Mouse (Mus musculus): ENCODE results near the gene Retreg2. TPM values are rescaled to one million over a fixed set of nuclear protein-coding genes. Genes with fewer than 3 reads are reported as not detected.

Retreg2 gene
- 227 and 233 TPM in 2 replicates for polyA plus RNA-seq (2012; rRNA removed)

- TF ChIP-seq POLR2A (IDR thresholded peaks at IDR 0.05; ENCODE audit: extremely low read depth, insufficient read depth, low read length) (peak; percentile 88), CTCF (IDR thresholded peaks at IDR 0.05; ENCODE audit: extremely low read depth, insufficient read depth, low read length) (peak; percentile 28; the same call in 1 of the 2 replicates)
- Histone ChIP-seq H3K27ac (ENCODE audit: insufficient read depth, low read length) (peak within 1 kb of the TSS; percentile 99), H3K4me3 (ENCODE audit: insufficient read depth, low read length) (peak within 1 kb of the TSS; percentile 75), H3K4me1 (ENCODE audit: control insufficient read depth, insufficient read depth, low read length) (no peaks in the 10 kb centered on the region)
Measured at GRCm38 (mm10) chr1:75142301-75143261, at the start of gene Retreg2, which contains the start of gene Cnppd1. TSS of gene Retreg2 (plus strand) at chr1:75142778. TSS of gene Cnppd1 (minus strand) at chr1:75142711.

- TF ChIP-seq CTCF (IDR thresholded peaks at IDR 0.05; ENCODE audit: extremely low read depth, insufficient read depth, low read length): no peak
- Histone ChIP-seq H3K4me3 (ENCODE audit: insufficient read depth, low read length) (no peak overlapping the region), H3K27ac (ENCODE audit: insufficient read depth, low read length) (no peak overlapping the region), H3K4me1 (ENCODE audit: control insufficient read depth, insufficient read depth, low read length) (peaks cover 1% of the 10 kb centered on the region; the same call in 1 of the 2 replicates)
Measured at GRCm38 (mm10) chr1:75122211-75122610, 20.4 kb upstream of the Retreg2 start.

GRCm38 (mm10) chr1:75124346-75125321 lies 17.9 kb upstream of the Retreg2 start, which contains the start of gene Nhej1:
TSS of gene Nhej1 (minus strand) at chr1:75125200.
- Histone ChIP-seq H3K4me3 (ENCODE audit: insufficient read depth, low read length) (peak within 1 kb of the TSS; percentile 75), H3K4me1 (ENCODE audit: control insufficient read depth, insufficient read depth, low read length) (peaks cover 1% of the 10 kb centered on the region; the same call in 1 of the 2 replicates), H3K27ac (ENCODE audit: insufficient read depth, low read length) (peak within 1 kb of the TSS; percentile 96)
- peak; percentile 62 for TF ChIP-seq CTCF (IDR thresholded peaks at IDR 0.05; ENCODE audit: extremely low read depth, insufficient read depth, low read length)
- TF ChIP-seq POLR2A (IDR thresholded peaks at IDR 0.05; ENCODE audit: extremely low read depth, insufficient read depth, low read length): peak; percentile 76; the same call in 1 of the 2 replicates

GRCm38 (mm10) chr1:75125418-75125817 lies 17.2 kb upstream of the Retreg2 start:
- peak overlapping the region; percentile 75 for H3K4me3 ChIP-seq (ENCODE audit: insufficient read depth, low read length)
- H3K27ac ChIP-seq (ENCODE audit: insufficient read depth, low read length): 0 out of 2 replicates have a peak overlapping the region, but pooled peaks have one; percentile 28
- H3K4me1 ChIP-seq (ENCODE audit: control insufficient read depth, insufficient read depth, low read length): peaks cover 1% of the 10 kb centered on the region; the same call in 1 of the 2 replicates
- TF ChIP-seq POLR2A (IDR thresholded peaks at IDR 0.05; ENCODE audit: extremely low read depth, insufficient read depth, low read length): no peak
- no peak for TF ChIP-seq CTCF (IDR thresholded peaks at IDR 0.05; ENCODE audit: extremely low read depth, insufficient read depth, low read length)

GRCm38 (mm10) chr1:75128641-75129040 lies 13.9 kb upstream of the Retreg2 start:
- Histone ChIP-seq H3K4me1 (ENCODE audit: control insufficient read depth, insufficient read depth, low read length) (peaks cover 1% of the 10 kb centered on the region; the same call in 1 of the 2 replicates), H3K27ac (ENCODE audit: insufficient read depth, low read length) (no peak overlapping the region), H3K4me3 (ENCODE audit: insufficient read depth, low read length) (no peak overlapping the region)
- TF ChIP-seq POLR2A (IDR thresholded peaks at IDR 0.05; ENCODE audit: extremely low read depth, insufficient read depth, low read length): no peak
- no peak for TF ChIP-seq CTCF (IDR thresholded peaks at IDR 0.05; ENCODE audit: extremely low read depth, insufficient read depth, low read length)

- no peak for TF ChIP-seq POLR2A (IDR thresholded peaks at IDR 0.05; ENCODE audit: extremely low read depth, insufficient read depth, low read length)
- no peak for TF ChIP-seq CTCF (IDR thresholded peaks at IDR 0.05; ENCODE audit: extremely low read depth, insufficient read depth, low read length)
- no peaks in the 10 kb centered on the region for H3K4me1 ChIP-seq (ENCODE audit: control insufficient read depth, insufficient read depth, low read length)
- H3K27ac ChIP-seq (ENCODE audit: insufficient read depth, low read length): no peak within 1 kb of the TSS
- H3K4me3 ChIP-seq (ENCODE audit: insufficient read depth, low read length): no peak within 1 kb of the TSS
Measured at GRCm38 (mm10) chr1:75133421-75134207, 9.0 kb upstream of the Retreg2 start, which contains the start of gene Slc23a3. TSS of gene Slc23a3 (minus strand) at chr1:75133890.

- Histone ChIP-seq H3K4me1 (ENCODE audit: control insufficient read depth, insufficient read depth, low read length) (no peaks in the 10 kb centered on the region), H3K4me3 (ENCODE audit: insufficient read depth, low read length) (no peak overlapping the region), H3K27ac (ENCODE audit: insufficient read depth, low read length) (no peak overlapping the region)
- TF ChIP-seq CTCF (IDR thresholded peaks at IDR 0.05; ENCODE audit: extremely low read depth, insufficient read depth, low read length): no peak
- no peak for TF ChIP-seq POLR2A (IDR thresholded peaks at IDR 0.05; ENCODE audit: extremely low read depth, insufficient read depth, low read length)
Measured at GRCm38 (mm10) chr1:75136293-75136692, 6.3 kb upstream of the Retreg2 start.

- no peak for TF ChIP-seq CTCF (IDR thresholded peaks at IDR 0.05; ENCODE audit: extremely low read depth, insufficient read depth, low read length)
- Histone ChIP-seq H3K27ac (ENCODE audit: insufficient read depth, low read length) (no peak overlapping the region), H3K4me1 (ENCODE audit: control insufficient read depth, insufficient read depth, low read length) (no peaks in the 10 kb centered on the region), H3K4me3 (ENCODE audit: insufficient read depth, low read length) (no peak overlapping the region)
Measured at GRCm38 (mm10) chr1:75136730-75137129, 5.8 kb upstream of the Retreg2 start.
